Mouse (Mus musculus) C2C12 (cell line): Measurements from ENCODE around the gene Zfyve28.

Source experiments
- CEBPB ChIP-seq: IDR thresholded peaks from one replicate; pipeline ENCODE4 v1.6.1; 2011; ENCODE audit warnings: low read depth, mild to moderate bottlenecking, control low read depth, moderate library complexity
- CTCF ChIP-seq: IDR thresholded peaks from one replicate; pipeline ENCODE4 v1.5.1; 2011; ENCODE audit not compliant: control insufficient read depth, insufficient read depth, insufficient read length
- FOSL1 ChIP-seq: IDR thresholded peaks from one replicate; pipeline ENCODE4 v1.8.0; 2011; ENCODE audit warnings: mild to moderate bottlenecking, low read length; ENCODE audit not compliant: poor library complexity, insufficient read depth, severe bottlenecking
- MAX ChIP-seq: IDR thresholded peaks from one replicate; pipeline ENCODE4 v1.6.1; 2011; ENCODE audit warnings: mild to moderate bottlenecking, control low read depth
- MYOD1 ChIP-seq: IDR thresholded peaks from one replicate; pipeline ENCODE4 v1.6.1; 2011; ENCODE audit warnings: low read depth; ENCODE audit not compliant: control insufficient read depth, insufficient read length
- MYOG ChIP-seq: IDR thresholded peaks from one replicate; pipeline ENCODE4 v1.6.1; 2011; ENCODE audit not compliant: control insufficient read depth, insufficient read length; ENCODE audit errors: extremely low read depth
- USF1 ChIP-seq: IDR thresholded peaks from one replicate; pipeline ENCODE4 v1.6.1; 2011; ENCODE audit warnings: low read depth, mild to moderate bottlenecking, control low read depth, moderate library complexity

DNA sequence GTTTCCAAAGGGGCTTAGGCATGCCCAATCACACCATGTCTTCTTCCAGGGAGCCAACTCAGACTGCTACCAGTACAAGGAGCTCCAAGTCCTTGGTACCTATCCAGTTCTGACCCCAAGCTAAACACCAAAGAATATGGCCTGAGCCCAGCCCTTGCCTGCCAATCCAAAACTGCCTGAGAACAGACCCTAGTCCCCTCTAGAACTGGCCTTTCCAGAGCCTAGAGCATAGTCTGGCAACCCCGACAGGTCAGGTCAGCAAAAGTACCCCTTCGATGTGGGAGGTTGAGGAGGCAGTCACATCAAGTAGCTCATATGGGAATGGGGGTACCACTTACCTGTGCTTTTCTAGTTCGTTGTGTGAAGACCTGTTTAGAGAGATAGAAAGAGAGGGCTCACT is 104.3 kb downstream of the Zfyve28 start:
- no peak for TF ChIP-seq MAX
- no peak for TF ChIP-seq CTCF
- TF ChIP-seq MYOD1: no peak
- no peak for TF ChIP-seq CEBPB
- TF ChIP-seq USF1: no peak
- TF ChIP-seq MYOG: no peak
- no peak for TF ChIP-seq FOSL1
